Mouse (Mus musculus) MEL (cell line): ENCODE results near the gene Mis18a.

Experiments
- BHLHE40 ChIP-seq: IDR thresholded peaks from 2 replicates; pipeline ENCODE4 v1.6.1; 2012; ENCODE audit warnings: low read depth, mild to moderate bottlenecking, inconsistent platforms, low read length, improper control_type of control experiment, borderline replicate concordance
- CTCF ChIP-seq, 3 experiments: IDR thresholded peaks in 2 of 3; conservative IDR thresholded peaks in 1 of 3; 2 replicates each; pipeline ENCODE4 v1.5.1; 2011 to 2012; ENCODE audit warnings: low read length in 3 of 3, low read depth in 2 of 3, mild to moderate bottlenecking in 2 of 3, improper control_type of control experiment in 1 of 3, inconsistent platforms in 1 of 3, mixed read lengths in 1 of 3, moderate library complexity in 1 of 3; ENCODE audit not compliant: control insufficient read depth in 1 of 3, insufficient read depth in 1 of 3, poor library complexity in 1 of 3, severe bottlenecking in 1 of 3
- NRF1 ChIP-seq: IDR thresholded peaks from 2 replicates; pipeline ENCODE4 v1.6.1; 2014; ENCODE audit warnings: low read depth, mild to moderate bottlenecking, inconsistent platforms, low read length, improper control_type of control experiment, moderate library complexity; ENCODE audit not compliant: poor library complexity, insufficient read depth, severe bottlenecking
- POLR2A ChIP-seq, 2 experiments: IDR thresholded peaks; 2 replicates each; pipeline ENCODE4 v1.6.1; 2011 to 2012; ENCODE audit warnings: low read length in 2 of 2, mild to moderate bottlenecking in 2 of 2, control low read depth in 1 of 2, improper control_type of control experiment in 1 of 2, low read depth in 1 of 2, moderate library complexity in 1 of 2; ENCODE audit not compliant: control insufficient read depth in 1 of 2, insufficient read depth in 1 of 2, poor library complexity in 1 of 2
- SIN3A ChIP-seq: IDR thresholded peaks from 2 replicates; pipeline ENCODE4 v1.6.1; 2012; ENCODE audit warnings: low read length, improper control_type of control experiment, inconsistent platforms
- SMC3 ChIP-seq: IDR thresholded peaks from 2 replicates; pipeline ENCODE4 v1.6.1; 2011; ENCODE audit warnings: low read depth, low read length, improper control_type of control experiment
- ZC3H11A ChIP-seq: IDR thresholded peaks from 2 replicates; pipeline ENCODE4 v1.6.1; 2012; ENCODE audit warnings: low read depth, mild to moderate bottlenecking, inconsistent platforms, low read length, improper control_type of control experiment
- ZMIZ1 ChIP-seq: IDR thresholded peaks from 2 replicates; pipeline ENCODE4 v1.6.1; 2012; ENCODE audit warnings: low read depth, mild to moderate bottlenecking, inconsistent platforms, low read length, improper control_type of control experiment, moderate library complexity

DNA sequence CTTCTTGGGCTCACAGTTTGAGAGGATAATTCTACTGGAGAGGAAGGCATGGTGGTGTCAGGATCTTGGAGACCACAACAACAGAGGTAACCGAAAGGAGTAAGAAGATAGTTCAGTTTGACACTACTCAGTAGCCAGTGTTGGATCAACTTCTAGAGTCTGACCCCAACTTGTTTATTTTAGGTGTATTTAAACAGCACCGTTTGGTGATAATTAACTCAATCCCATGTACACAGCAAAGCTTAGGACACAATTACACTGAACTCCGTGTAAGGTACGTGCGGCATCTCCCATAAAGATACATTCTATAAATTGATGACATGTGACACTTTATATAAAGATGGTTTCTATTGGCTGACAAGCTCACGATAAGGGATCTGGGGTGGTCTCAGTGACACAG lies 52.6 kb downstream of the Mis18a start:
- no peak for TF ChIP-seq ZC3H11A
- TF ChIP-seq SMC3: no peak
- TF ChIP-seq BHLHE40: no peak
- no peak for TF ChIP-seq CTCF (IDR thresholded peaks at IDR 0.05 in 2 of 3, conservative IDR thresholded peaks at IDR 0.05 in 1 of 3; ENCODE audit: control insufficient read depth in 1 of 3, insufficient read depth in 1 of 3, low read depth in 2 of 3, low read length in 3 of 3, poor library complexity in 1 of 3, severe bottlenecking in 1 of 3)
- no peak for TF ChIP-seq POLR2A (IDR thresholded peaks at IDR 0.05; ENCODE audit: control insufficient read depth in 1 of 2, insufficient read depth in 1 of 2, low read depth in 1 of 2, low read length in 2 of 2, poor library complexity in 1 of 2)
- TF ChIP-seq NRF1: no peak
- TF ChIP-seq ZMIZ1: no peak
- no peak for TF ChIP-seq SIN3A
